Mouse (Mus musculus) mouse embryonic stem cell (cell line): ENCODE data around the gene Tmem104.

Experiments used
- in situ Hi-C, 2 experiments: fragments of 300-500 bp; cut with MboI; formaldehyde crosslinking; loops; 1 replicate in 1 of 2; 3 replicates in 1 of 2; pipeline ENCODE4 v1.14.3; 2019 to 2020; ENCODE audit warnings: low sequenced_read_pairs in 2 of 2, low pct_unique_long_range_greater_than_20kb in 1 of 2, mixed read lengths in 1 of 2; ENCODE audit not compliant: unreplicated experiment in 1 of 2

Gene Tmem104

DNA sequence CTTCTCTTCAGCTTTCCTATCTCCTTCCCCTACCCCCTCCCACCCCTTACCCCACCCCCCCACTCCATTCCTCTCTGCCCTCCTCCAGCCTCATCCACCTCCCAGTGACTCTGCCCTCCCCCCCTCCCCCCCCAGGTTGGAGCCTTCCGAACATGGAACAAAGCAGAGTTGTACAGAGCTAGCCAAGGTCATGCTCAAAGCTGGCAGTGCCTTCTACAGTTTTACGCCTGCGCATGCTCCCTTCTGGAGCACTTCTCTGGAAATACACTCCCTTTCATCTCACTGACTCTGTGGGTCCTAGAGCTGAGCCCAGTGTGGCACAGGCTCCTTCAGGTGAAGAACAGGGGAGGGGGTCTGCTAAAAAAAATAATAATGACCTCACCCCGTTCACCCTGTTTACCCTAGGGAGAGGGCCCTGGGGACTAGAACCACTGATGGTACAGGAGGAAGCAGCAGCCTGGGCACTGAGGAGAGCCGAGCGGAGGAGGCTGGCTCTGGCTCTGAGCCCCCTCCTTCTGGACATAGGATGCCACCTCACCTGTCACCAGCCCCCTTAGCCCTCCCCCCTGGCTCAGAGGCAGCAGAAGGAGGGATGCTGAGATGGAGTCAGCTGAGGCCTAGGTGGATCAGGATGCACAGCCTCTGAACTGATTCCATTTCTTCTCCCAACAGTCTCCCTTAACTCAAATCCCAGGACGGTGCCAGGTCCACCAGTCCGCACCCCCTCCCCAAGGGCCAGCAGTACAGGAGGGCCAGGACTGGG, 95.6 kb downstream of the Tmem104 start:
- in situ Hi-C loops, result no loop called here

DNA sequence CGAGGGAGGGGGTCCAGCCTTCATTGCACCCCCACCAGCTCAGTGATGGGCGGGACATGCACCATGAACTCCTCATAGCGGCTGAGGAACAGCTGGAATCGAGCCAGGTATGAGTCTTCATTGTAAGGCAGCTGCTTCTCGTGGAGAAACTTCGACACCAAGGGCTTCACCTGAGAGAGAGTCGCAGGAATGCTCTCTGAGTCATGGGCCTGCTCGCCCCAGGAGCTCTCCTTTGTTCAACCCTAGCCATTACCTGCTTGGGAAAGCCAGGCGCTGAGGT, 96.1 kb downstream of the Tmem104 start:
- in situ Hi-C loops, result no loop called here

DNA sequence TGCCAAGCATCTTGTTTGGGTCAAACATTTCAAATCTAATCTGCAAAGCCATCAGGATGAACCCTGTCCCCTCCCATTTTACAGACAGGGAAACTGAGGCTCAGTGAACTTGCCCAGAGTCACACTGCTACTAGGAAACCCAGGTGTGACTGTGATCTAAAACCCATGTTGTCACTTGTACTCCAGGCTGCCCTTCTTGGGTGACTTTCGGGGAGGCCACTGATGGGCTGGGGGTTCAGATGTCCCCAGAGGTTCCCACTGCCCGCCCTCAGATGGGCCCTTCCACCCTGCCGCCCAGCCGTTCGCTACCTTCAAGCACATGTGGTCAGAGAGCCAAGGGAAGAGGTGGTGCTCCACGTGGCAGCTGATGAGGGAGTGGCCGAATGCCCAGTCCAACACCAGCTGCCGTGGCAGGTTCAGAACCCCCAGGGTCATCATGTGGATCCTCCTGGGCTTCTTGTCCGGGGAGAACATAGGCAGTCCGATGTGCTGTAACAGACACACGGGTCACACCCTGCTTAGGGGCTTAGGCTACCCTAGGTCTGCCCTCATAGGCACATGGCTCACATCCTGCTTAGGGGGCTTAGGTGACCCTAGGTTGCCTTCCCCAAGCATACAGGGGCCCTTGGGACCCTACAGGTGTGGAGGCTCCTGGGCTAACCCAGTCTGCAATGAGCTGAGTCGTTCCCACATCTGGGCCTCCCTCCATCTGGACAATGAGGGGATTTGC, 96.8 kb downstream of the Tmem104 start:
- in situ Hi-C loops, result no loop called here

DNA sequence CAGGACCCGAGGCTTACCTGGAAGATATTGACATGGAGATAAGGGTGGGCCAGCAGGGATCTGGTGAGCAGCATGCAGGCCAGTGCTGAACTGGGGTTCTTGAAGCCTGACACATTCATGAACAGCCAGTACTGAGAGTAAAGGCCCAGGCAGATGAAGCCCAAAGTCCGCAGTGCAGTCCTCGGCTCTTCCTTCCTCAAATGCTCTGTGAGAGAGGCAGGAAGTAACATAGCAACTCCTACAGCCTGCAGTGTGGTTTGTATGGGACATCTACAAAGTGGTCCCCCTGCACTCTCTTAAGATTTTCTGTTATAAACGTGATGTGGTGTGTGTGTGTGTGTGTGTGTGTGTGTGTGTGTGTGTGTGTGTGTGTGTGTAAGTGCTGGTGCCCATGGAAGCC, 98.0 kb downstream of the Tmem104 start:
- in situ Hi-C loops, result no loop called here

DNA sequence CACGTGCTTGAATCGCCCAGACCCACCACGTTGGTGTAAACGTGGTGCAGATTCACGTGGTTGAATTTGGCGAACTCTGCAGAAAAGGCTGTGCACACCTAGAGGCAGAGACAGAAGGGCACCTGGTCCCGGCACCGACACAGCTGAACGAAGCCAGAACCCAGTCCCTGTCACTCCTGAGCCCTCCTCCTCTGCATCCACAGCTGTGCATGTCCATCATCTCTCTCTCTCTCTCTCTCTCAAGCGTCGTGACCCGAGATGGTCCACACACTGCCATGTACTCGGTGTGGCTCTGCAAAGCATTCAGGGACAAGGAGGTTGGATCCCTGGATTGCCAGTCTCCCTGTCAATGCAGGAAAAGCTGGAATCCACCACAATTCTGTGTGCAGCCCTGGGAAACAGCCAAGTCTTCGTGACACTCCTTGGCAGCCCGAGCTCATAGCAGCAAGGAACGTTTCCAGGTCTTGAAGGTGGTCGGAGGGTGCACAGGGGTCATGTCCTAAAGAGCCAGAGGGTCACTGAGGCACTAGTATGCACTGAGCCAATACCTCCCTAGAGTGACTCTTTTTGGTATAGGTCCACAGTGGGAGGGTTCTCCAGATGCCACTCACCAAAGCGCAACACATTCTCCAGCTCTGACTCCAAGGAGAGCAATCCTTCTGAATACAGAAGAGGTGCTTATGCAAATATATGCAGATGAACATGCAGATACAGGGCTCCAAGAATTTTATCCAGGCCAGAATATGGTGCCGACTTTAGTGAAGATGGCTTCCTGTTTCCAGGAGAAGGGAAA, 99.1 kb downstream of the Tmem104 start:
- in situ Hi-C loops, result no loop called here

GRCm38 (mm10) chr11:115287386-115287785, 100.1 kb downstream of the Tmem104 start:
- in situ Hi-C loops, result no loop called here

GRCm38 (mm10) chr11:115288305-115288704, 101.0 kb downstream of the Tmem104 start:
- in situ Hi-C loops, result no loop called here

- in situ Hi-C loops, result no loop called here
Measured at GRCm38 (mm10) chr11:115289885-115290284, 102.6 kb downstream of the Tmem104 start.

DNA sequence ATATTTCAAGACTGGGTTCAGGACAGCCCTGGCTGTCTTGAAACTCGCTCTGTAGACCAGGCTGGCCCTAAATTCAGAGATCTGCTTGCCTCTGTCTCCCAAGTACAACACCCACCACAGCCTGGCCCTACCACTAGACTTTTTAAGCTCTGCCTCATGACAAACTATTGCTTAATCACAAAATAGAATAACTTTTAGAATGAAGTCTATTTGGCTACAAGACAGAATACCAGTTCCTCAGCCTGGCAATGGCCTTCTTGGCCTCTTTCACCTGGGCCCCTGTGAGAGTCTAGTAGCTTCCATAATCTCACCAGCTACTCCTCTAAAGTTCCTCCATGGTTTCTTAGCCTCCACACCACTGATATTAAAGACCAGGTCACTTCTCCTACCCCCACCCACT, 103.0 kb downstream of the Tmem104 start:
- in situ Hi-C loops, result no loop called here

DNA sequence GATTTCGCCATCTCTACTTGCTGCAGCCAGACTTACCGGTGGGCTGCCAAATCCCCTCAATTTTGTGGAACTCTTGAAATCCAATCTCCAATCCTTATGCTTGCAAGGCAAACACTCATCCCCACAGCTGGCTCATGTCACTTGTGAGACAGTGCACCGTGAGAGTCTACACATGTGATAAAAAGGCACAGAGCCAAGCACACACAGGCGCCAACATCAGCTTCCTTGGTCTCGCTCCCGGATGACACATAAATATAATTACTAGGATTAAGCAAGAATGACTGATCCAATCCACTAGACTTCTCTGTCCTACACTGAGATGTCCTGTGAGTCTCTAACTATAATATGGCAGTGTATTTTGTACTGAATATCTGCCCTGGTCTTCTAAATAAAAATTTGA, 103.6 kb downstream of the Tmem104 start:
- in situ Hi-C loops, result no loop called here

- in situ Hi-C loops, result no loop called here
Measured at GRCm38 (mm10) chr11:115291503-115291902, 104.2 kb downstream of the Tmem104 start.

DNA sequence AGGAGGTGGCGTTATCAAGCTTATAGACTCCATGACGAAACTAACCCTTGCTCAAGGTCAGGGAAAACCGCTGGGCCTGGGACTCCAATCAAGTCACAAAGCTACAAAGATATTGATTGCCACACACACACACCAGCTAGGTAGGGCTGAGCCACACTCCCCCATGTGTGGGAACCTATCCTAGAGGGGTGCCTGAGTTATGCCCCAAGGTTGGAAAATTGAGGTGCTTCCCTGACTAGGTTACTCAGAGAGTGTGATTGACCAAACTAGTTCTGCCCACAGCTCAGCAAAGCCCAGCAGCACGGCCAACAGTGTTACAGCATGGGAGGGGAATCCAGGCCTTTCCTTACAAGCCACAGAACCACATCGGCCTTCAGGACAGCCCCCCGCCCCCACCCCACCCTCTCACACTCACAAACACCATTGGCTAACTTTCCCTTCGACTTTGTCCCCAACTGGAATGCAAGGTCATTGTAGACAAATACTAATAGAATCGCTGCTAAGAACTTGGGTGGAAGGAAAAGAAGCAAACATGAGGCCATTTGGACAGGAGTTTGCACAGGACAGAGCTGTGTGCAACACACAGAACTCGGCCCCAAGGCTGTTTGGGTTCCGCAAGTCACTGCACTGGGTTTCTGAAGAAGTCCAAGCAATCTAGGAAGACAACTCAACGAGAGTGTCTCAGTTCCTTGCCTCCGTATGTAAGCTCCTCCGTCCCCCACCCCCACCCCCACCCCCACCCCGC, 105.5 kb downstream of the Tmem104 start:
- in situ Hi-C loops, result no loop called here

DNA sequence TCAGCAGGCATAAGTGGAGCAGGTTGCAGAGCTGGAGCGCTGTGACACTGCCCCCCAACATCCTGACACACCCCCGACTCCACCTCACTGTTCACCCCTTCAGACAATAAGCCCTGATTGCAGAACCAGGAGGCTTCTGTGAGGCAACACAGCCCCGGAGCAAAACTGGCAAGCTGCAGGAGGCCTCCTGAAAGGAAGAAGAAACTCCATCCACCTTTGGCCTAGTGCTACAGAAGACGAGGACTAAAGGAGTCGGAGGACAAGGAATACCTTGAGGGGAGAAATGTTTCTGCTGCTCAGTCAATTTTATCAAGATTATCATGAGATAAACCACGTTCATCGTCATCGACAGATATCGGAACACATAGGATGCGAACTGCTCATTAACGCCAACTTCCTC, 108.7 kb downstream of the Tmem104 start:
- in situ Hi-C loops, result no loop called here
